Mouse (Mus musculus) ES-Bruce4 (cell line): Measurements from ENCODE around the gene Tldc1.
A peak's percentile ranks its signal among the peaks of the same experiment; 100 is the strongest.

Source experiments
- CTCF ChIP-seq: IDR thresholded peaks from one replicate; pipeline ENCODE4 v1.8.1; 2011; ENCODE audit warnings: low read depth, low read length
- EP300 ChIP-seq: IDR thresholded peaks from 2 replicates; pipeline ENCODE4 v1.6.1; 2011; ENCODE audit warnings: low read depth, low read length; ENCODE audit not compliant: insufficient read depth
- POLR2A ChIP-seq: IDR thresholded peaks from one replicate; pipeline ENCODE4 v1.8.1; 2011; ENCODE audit warnings: low read length; ENCODE audit not compliant: insufficient read depth

DNA sequence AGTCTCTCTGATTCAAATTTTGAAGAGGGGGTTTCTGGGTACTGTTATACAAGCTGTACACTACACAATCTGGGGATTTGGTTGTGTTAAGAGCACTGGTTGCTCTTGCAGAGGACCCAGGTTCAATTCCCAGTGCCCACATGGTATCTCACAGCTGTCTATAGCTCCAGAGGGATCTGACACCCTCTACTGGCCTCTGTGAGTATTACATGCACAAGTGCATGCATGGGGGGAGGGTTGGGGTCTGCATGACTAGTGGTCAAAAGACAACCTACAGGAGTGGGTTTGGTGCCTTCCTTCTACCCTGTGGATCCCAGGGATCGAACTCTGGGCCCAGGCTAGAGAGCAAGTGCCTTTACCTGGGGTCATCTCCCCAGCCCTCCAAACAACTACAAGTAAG lies 24.4 kb upstream of the Tldc1 start:
- TF ChIP-seq CTCF = peak; percentile 64
- no peak for TF ChIP-seq POLR2A
- no peak for TF ChIP-seq EP300
